Mouse (Mus musculus): ENCODE data around the gene Krtap6-1.
"Not testable (repeated sequence)": the region's sequence is repeated elsewhere in the genome, so short reads cannot be mapped to it uniquely, and the experiment has no call there.

Gene Krtap6-1

DNA sequence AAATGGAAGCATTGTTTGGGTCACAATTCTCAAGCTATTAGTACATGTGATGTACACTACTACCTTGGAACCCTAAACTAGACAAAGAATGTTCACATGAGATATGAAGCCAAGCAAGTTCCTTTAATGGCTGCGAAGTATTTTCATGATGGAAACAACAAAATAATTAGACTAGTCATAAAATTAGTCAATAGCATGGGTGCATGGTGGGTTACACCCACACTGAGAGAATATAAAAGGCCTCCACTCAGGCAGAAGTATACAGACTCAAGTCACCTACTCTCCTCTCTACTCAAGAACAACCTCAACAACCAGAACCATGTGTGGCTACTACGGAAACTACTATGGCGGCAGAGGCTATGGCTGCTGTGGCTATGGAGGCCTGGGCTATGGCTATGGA, at the start of gene Krtap6-1:
TSS of gene Krtap6-1 (plus strand) at position 301 of the 400 bp plus-strand sequence.
- not testable (repeated sequence) for DNase-seq

DNA sequence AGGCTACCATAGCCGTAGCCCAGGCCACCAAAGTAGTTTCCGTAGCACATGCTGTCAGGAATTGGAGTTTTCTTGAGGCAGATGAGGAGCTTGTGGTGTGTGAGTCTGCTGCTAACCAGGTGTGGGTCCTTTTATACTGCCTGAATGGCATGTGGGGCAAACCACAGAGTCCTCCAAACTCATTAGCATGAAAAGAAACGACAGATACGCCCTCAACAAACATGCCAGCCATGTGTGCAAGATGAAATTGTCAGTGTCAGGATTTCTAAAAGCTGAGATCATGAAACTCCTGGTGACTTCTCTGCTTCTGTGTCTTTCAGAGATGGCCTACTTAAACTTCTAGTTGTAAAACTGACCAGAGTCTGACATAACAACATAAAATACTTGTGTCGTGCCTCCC, 20.8 kb upstream of the Krtap6-1 start, which contains the start of gene Krtap22-2:
TSS of gene Krtap22-2 (minus strand) at position 101 of the 400 bp plus-strand sequence.
- DNase-seq: no peak

DNA sequence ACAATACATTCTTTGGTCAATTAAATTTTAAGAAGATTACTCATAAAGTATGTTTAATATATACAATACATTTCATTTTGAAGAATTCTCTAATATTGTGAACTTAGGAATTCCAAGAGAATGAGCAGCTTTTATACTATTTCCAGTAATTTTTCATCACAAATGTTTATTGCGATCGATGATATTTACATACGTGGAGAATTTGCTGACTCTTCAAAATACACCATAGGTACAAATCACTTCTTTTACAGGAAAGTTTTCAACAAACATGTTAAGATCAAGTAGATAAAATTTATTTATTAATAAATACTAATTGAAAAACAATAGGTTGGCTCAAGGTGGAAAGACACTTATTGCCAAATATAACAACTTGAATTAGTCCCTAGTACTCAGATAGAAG, 17.5 kb upstream of the Krtap6-1 start:
- no peak for DNase-seq

DNA sequence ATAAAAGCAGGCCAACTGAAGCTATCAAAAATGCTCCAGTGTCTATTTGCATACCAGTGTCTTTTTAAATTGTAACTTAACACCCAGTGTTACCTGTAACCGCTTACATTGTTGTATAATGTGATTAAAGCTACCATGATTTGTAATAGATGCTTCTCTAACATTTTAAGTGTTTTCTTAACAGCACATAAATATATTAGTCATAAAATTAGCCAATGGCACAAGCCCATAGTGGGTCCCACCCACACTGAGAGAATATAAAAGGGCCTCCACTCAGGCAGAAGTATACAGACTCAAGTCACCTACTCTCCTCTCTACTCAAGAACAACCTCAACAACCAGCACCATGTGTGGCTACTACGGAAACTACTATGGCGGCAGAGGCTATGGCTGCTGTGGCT, 16.5 kb upstream of the Krtap6-1 start, which contains the start of gene Gm10229:
TSS of gene Gm10229 (plus strand) at position 301 of the 400 bp plus-strand sequence.
- not testable (repeated sequence) for DNase-seq

DNA sequence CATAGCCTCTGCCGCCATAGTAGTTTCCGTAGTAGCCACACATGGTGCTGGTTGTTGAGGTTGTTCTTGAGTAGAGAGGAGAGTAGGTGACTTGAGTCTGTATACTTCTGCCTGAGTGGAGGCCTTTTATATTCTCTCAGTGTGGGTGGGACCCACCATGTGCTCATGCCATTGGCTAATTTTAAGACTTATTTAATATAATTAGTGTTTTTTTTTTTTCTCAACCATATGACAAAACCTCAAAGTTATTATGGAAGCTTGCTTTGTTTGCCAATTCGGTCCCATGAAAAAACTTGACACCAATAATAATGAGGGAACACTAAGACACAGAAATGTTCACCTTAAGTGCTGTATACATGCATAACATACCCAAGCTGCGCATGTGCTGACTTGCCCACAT, 9.9 kb downstream of the Krtap6-1 start, which contains the start of gene Gm10228:
TSS of gene Gm10228 (minus strand) at position 101 of the 400 bp plus-strand sequence.
- DNase-seq: not testable (repeated sequence)

DNA sequence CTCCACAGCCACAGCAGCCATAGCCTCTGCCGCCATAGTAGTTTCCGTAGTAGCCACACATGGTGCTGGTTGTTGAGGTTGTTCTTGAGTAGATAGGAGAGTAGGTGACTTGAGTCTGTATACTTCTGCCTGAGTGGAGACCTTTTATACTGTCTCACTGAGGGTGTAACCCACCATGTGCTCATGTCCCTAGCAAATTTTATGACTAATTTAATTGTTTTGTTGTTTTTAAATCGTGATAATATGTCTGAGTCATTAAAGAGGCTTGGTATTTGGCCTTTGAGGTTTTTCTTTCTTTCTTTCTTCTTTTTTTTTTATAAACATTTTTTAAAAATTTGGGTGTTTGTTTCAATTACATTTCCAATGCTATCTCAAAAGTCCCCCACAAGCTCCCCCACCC, 16.3 kb downstream of the Krtap6-1 start, which contains the start of gene Krtap6-5:
TSS of gene Krtap6-5 (minus strand) at position 101 of the 400 bp plus-strand sequence.
- DNase-seq: no peak

DNA sequence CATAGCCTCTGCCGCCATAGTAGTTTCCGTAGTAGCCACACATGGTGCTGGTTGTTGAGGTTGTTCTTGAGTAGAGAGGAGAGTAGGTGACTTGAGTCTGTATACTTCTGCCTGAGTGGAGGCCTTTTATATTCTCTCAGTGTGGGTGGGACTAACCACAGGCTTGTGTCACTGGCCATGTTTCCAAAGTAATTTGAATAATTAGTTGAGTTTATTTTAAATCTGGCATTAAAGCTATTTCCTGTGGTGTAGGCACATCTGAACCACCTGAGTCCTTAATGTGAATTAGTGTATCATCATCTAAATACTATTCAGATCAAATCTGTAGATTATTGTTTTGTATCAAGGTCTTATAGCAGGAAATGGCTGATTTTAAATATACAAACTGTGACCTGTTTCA, 32.4 kb downstream of the Krtap6-1 start, which contains the start of gene 1110025L11Rik:
TSS of gene 1110025L11Rik (minus strand) at position 101 of the 400 bp plus-strand sequence.
- not testable (repeated sequence) for DNase-seq

DNA sequence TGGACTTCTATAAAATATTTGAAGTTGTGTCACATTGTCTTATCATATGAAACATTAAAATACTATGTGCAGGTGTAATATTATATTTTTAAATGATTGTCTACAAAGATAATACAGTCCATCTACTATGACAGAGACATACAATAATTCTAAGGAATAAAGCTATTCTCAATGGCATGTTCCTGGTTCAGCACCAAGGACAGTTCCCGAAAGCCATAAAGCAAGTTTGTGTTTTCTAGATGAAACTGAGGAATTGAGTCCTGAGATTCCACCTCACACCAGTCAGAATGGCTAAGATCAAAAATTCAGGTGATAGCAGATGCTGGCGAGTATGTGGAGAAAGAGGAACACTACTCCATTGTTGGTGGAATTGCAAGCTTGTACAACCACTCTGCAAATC, 39.5 kb downstream of the Krtap6-1 start:
- not testable (repeated sequence) for DNase-seq
